Mouse (Mus musculus): Measurements from ENCODE around the gene Qser1. TPM values are rescaled to one million over a fixed set of nuclear protein-coding genes. Genes with fewer than 3 reads are reported as not detected.
A peak's percentile ranks its signal among the peaks of the same experiment; 100 is the strongest.

Qser1 gene
- polyA plus RNA-seq, 1 experiment: 1.7 TPM

GRCm38 (mm10) chr2:104716279-104716678 is 100.3 kb downstream of the Qser1 start, which contains the start of gene Pin1rt1:
TSS of gene Pin1rt1 (minus strand) at chr2:104716379.
- no peak for TF ChIP-seq CTCF (IDR thresholded peaks at IDR 0.05; ENCODE audit: extremely low read depth, insufficient read depth, insufficient read length, insufficient replicate concordance)
- TF ChIP-seq POLR2A (IDR thresholded peaks at IDR 0.05; ENCODE audit: low read depth, low read length): no peak
- H3K36me3 ChIP-seq (ENCODE audit: control insufficient read depth, insufficient read depth, low read length): no peaks in the 10 kb centered on the region
- no peak within 1 kb of the TSS for H3K4me3 ChIP-seq (ENCODE audit: extremely low read depth, insufficient read depth, insufficient read length)
- peaks cover 8% of the 10 kb centered on the region for H3K27me3 ChIP-seq (ENCODE audit: control insufficient read depth, insufficient read depth, low read length)
- no peak within 1 kb of the TSS for H3K27ac ChIP-seq (ENCODE audit: insufficient read depth, low read length)
- H3K4me1 ChIP-seq (ENCODE audit: control insufficient read depth, insufficient read depth, insufficient read length): no peaks in the 10 kb centered on the region
- 91% methylated on average over 4 of the region's 4 CpGs for WGBS
- no peak for DNase-seq (ENCODE audit: low read depth in 1 of 2, low spot score in 2 of 2)

GRCm38 (mm10) chr2:104714254-104714691 is 102.3 kb downstream of the Qser1 start:
- DNase-seq (ENCODE audit: low read depth in 1 of 2, low spot score in 2 of 2): no peak
- H3K36me3 ChIP-seq (ENCODE audit: control insufficient read depth, insufficient read depth, low read length): no peaks in the 10 kb centered on the region
- no peak for TF ChIP-seq CTCF (IDR thresholded peaks at IDR 0.05; ENCODE audit: extremely low read depth, insufficient read depth, insufficient read length, insufficient replicate concordance)
- TF ChIP-seq POLR2A (IDR thresholded peaks at IDR 0.05; ENCODE audit: low read depth, low read length): no peak
- H3K27me3 ChIP-seq (ENCODE audit: control insufficient read depth, insufficient read depth, low read length): peaks cover 8% of the 10 kb centered on the region
- H3K4me3 ChIP-seq (ENCODE audit: extremely low read depth, insufficient read depth, insufficient read length): no peak overlapping the region
- no peaks in the 10 kb centered on the region for H3K4me1 ChIP-seq (ENCODE audit: control insufficient read depth, insufficient read depth, insufficient read length)
- 87% methylated on average over 15 of the region's 15 CpGs for WGBS
- no peak overlapping the region for H3K27ac ChIP-seq (ENCODE audit: insufficient read depth, low read length)

GRCm38 (mm10) chr2:104712486-104712809 is 104.1 kb downstream of the Qser1 start:
- H3K4me1 ChIP-seq (ENCODE audit: control insufficient read depth, insufficient read depth, insufficient read length): no peaks in the 10 kb centered on the region
- H3K4me3 ChIP-seq (ENCODE audit: extremely low read depth, insufficient read depth, insufficient read length): peak overlapping the region; percentile 61
- no peaks in the 10 kb centered on the region for H3K36me3 ChIP-seq (ENCODE audit: control insufficient read depth, insufficient read depth, low read length)
- 12% methylated on average over 7 of the region's 7 CpGs for WGBS
- DNase-seq (ENCODE audit: low read depth in 1 of 2, low spot score in 2 of 2): no peak
- TF ChIP-seq CTCF (IDR thresholded peaks at IDR 0.05; ENCODE audit: extremely low read depth, insufficient read depth, insufficient read length, insufficient replicate concordance) (no peak), POLR2A (IDR thresholded peaks at IDR 0.05; ENCODE audit: low read depth, low read length) (no peak)
- no peak overlapping the region for H3K27ac ChIP-seq (ENCODE audit: insufficient read depth, low read length)
- peaks cover 8% of the 10 kb centered on the region for H3K27me3 ChIP-seq (ENCODE audit: control insufficient read depth, insufficient read depth, low read length)

- 2% methylated on average over 95 of the region's 99 CpGs for WGBS
Measured at GRCm38 (mm10) chr2:104711585-104712485, 104.7 kb downstream of the Qser1 start, which contains the start of gene Tcp11l1. TSS of gene Tcp11l1 (minus strand) at chr2:104712169.

GRCm38 (mm10) chr2:104710670-104711370 is 105.7 kb downstream of the Qser1 start:
- WGBS: 20% methylated on average over 6 of the region's 6 CpGs

More at GRCm38 (mm10) chr2:104711585-104712485, 104.7 kb downstream of the Qser1 start, which contains the start of gene Tcp11l1:
- TF ChIP-seq CTCF (IDR thresholded peaks at IDR 0.05; ENCODE audit: extremely low read depth, insufficient read depth, insufficient read length, insufficient replicate concordance): no peak
- no peak for TF ChIP-seq POLR2A (IDR thresholded peaks at IDR 0.05; ENCODE audit: low read depth, low read length)
- peak in 1 of 2 experiments; percentile 25 for DNase-seq (ENCODE audit: low read depth in 1 of 2, low spot score in 2 of 2)
- peak within 1 kb of the TSS; percentile 61 for H3K4me3 ChIP-seq (ENCODE audit: extremely low read depth, insufficient read depth, insufficient read length)
- peak within 1 kb of the TSS; percentile 57; the same call in 1 of the 2 replicates for H3K27ac ChIP-seq (ENCODE audit: insufficient read depth, low read length)
- H3K36me3 ChIP-seq (ENCODE audit: control insufficient read depth, insufficient read depth, low read length): no peaks in the 10 kb centered on the region
- no peaks in the 10 kb centered on the region for H3K4me1 ChIP-seq (ENCODE audit: control insufficient read depth, insufficient read depth, insufficient read length)
- peaks cover 8% of the 10 kb centered on the region for H3K27me3 ChIP-seq (ENCODE audit: control insufficient read depth, insufficient read depth, low read length)

GRCm38 (mm10) chr2:104709786-104710337 is 106.7 kb downstream of the Qser1 start:
- H3K27ac ChIP-seq (ENCODE audit: insufficient read depth, low read length): no peak overlapping the region
- no peaks in the 10 kb centered on the region for H3K36me3 ChIP-seq (ENCODE audit: control insufficient read depth, insufficient read depth, low read length)
- no peak overlapping the region for H3K4me3 ChIP-seq (ENCODE audit: extremely low read depth, insufficient read depth, insufficient read length)
- DNase-seq (ENCODE audit: low read depth in 1 of 2, low spot score in 2 of 2): no peak
- H3K27me3 ChIP-seq (ENCODE audit: control insufficient read depth, insufficient read depth, low read length): peaks cover 8% of the 10 kb centered on the region
- no peak for TF ChIP-seq CTCF (IDR thresholded peaks at IDR 0.05; ENCODE audit: extremely low read depth, insufficient read depth, insufficient read length, insufficient replicate concordance)
- TF ChIP-seq POLR2A (IDR thresholded peaks at IDR 0.05; ENCODE audit: low read depth, low read length): no peak
- 66% methylated on average over 6 of the region's 6 CpGs for WGBS
- no peaks in the 10 kb centered on the region for H3K4me1 ChIP-seq (ENCODE audit: control insufficient read depth, insufficient read depth, insufficient read length)

More at GRCm38 (mm10) chr2:104710670-104711370, 105.7 kb downstream of the Qser1 start:
- TF ChIP-seq CTCF (IDR thresholded peaks at IDR 0.05; ENCODE audit: extremely low read depth, insufficient read depth, insufficient read length, insufficient replicate concordance): no peak
- no peak for TF ChIP-seq POLR2A (IDR thresholded peaks at IDR 0.05; ENCODE audit: low read depth, low read length)
- H3K4me3 ChIP-seq (ENCODE audit: extremely low read depth, insufficient read depth, insufficient read length): no peak overlapping the region
- no peak for DNase-seq (ENCODE audit: low read depth in 1 of 2, low spot score in 2 of 2)
- no peaks in the 10 kb centered on the region for H3K4me1 ChIP-seq (ENCODE audit: control insufficient read depth, insufficient read depth, insufficient read length)
- H3K27me3 ChIP-seq (ENCODE audit: control insufficient read depth, insufficient read depth, low read length): peaks cover 8% of the 10 kb centered on the region
- H3K36me3 ChIP-seq (ENCODE audit: control insufficient read depth, insufficient read depth, low read length): no peaks in the 10 kb centered on the region
- no peak overlapping the region for H3K27ac ChIP-seq (ENCODE audit: insufficient read depth, low read length)

Other genes with a start within 250 kb of the Qser1 start
- 6.7 and 6.8 TPM in 2 replicates for gene Cstf3, start 226.2 kb downstream of the Qser1 start, polyA plus RNA-seq (2012; rRNA removed)
- gene Tcp11l1, start 104.6 kb downstream of the Qser1 start, polyA plus RNA-seq (2012; rRNA removed): 2.1 and 3.3 TPM in 2 replicates
- gene Pin1rt1, start 100.4 kb downstream of the Qser1 start, polyA plus RNA-seq (2012; rRNA removed): not detected in 2 replicates
- 0.99 and 1.2 TPM in 2 replicates for gene Depdc7, start 73.9 kb downstream of the Qser1 start, polyA plus RNA-seq (2012; rRNA removed)
- 0.14 and 0.32 TPM in 2 replicates for gene Prrg4, start 33.1 kb upstream of the Qser1 start, polyA plus RNA-seq (2012; rRNA removed)
- gene Ccdc73, start 51.0 kb upstream of the Qser1 start, polyA plus RNA-seq (2012; rRNA removed): 0.66 and 1.1 TPM in 2 replicates
- gene Eif3m, start 200.3 kb upstream of the Qser1 start, polyA plus RNA-seq (2012; rRNA removed): 14.9 and 17.2 TPM in 2 replicates

All from spleen, adult 2 months (tissue).